Mouse (Mus musculus): ENCODE data around the gene Grk6.
A peak's percentile ranks its signal among the peaks of the same experiment; 100 is the strongest.

Grk6 gene

GRCm38 (mm10) chr13:55484520-55485088 is 39.7 kb downstream of the Grk6 start:
- no peak for DNase-seq (ENCODE audit: low spot score)

GRCm38 (mm10) chr13:55486029-55486794 is 41.3 kb downstream of the Grk6 start:
- DNase-seq (ENCODE audit: low spot score), result peak; percentile 78

- DNase-seq (ENCODE audit: low spot score), result peak; percentile 45
Observed at GRCm38 (mm10) chr13:55486916-55487577, 42.2 kb downstream of the Grk6 start.

GRCm38 (mm10) chr13:55487578-55488498 is 43.0 kb downstream of the Grk6 start, which contains the start of gene Dbn1:
Dbn1 (minus strand) TSS chr13:55488111.
- DNase-seq (ENCODE audit: low spot score), result peak; percentile 72

GRCm38 (mm10) chr13:55494257-55494656 is 49.4 kb downstream of the Grk6 start:
- no peak for DNase-seq (ENCODE audit: low spot score)

- DNase-seq (ENCODE audit: low spot score), result peak; percentile 92
Observed at GRCm38 (mm10) chr13:55494883-55495621, 50.2 kb downstream of the Grk6 start.

- peak; percentile 42 for DNase-seq (ENCODE audit: low spot score)
Observed at GRCm38 (mm10) chr13:55495702-55496101, 50.8 kb downstream of the Grk6 start.

GRCm38 (mm10) chr13:55496661-55497060 is 51.8 kb downstream of the Grk6 start:
- DNase-seq (ENCODE audit: low spot score), result no peak

GRCm38 (mm10) chr13:55498906-55499305 is 54.0 kb downstream of the Grk6 start:
- no peak for DNase-seq (ENCODE audit: low spot score)

- DNase-seq (ENCODE audit: low spot score), result no peak
Observed at GRCm38 (mm10) chr13:55500575-55500974, 55.7 kb downstream of the Grk6 start.

- DNase-seq (ENCODE audit: low spot score), result no peak
Observed at GRCm38 (mm10) chr13:55502405-55502804, 57.5 kb downstream of the Grk6 start.

- DNase-seq (ENCODE audit: low spot score), result no peak
Observed at GRCm38 (mm10) chr13:55504390-55504789, 59.5 kb downstream of the Grk6 start.

GRCm38 (mm10) chr13:55505810-55506209 is 60.9 kb downstream of the Grk6 start:
- no peak for DNase-seq (ENCODE audit: low spot score)

- DNase-seq (ENCODE audit: low spot score), result no peak
Observed at GRCm38 (mm10) chr13:55506697-55507096, 61.8 kb downstream of the Grk6 start.

GRCm38 (mm10) chr13:55507877-55508276 is 63.0 kb downstream of the Grk6 start:
- no peak for DNase-seq (ENCODE audit: low spot score)

- no peak for DNase-seq (ENCODE audit: low spot score)
Observed at GRCm38 (mm10) chr13:55508531-55508930, 63.7 kb downstream of the Grk6 start.

GRCm38 (mm10) chr13:55510332-55510667 is 65.4 kb downstream of the Grk6 start:
- DNase-seq (ENCODE audit: low spot score), result no peak
